Mouse (Mus musculus) cerebellum, adult 8-10 months (tissue): ENCODE measurements around the gene Tspan10.
"Not testable (repeated sequence)": the region's sequence is repeated elsewhere in the genome, so short reads cannot be mapped to it uniquely, and the experiment has no call there.

Source experiments
- DNase-seq: peaks from one replicate; pipeline ENCODE4 v3.0.0; 2022

Gene Tspan10

GRCm38 (mm10) chr11:120442344-120442743 lies at the start of gene Tspan10:
Gene Tspan10 (plus strand): TSS chr11:120442644.
- no peak for DNase-seq

DNA sequence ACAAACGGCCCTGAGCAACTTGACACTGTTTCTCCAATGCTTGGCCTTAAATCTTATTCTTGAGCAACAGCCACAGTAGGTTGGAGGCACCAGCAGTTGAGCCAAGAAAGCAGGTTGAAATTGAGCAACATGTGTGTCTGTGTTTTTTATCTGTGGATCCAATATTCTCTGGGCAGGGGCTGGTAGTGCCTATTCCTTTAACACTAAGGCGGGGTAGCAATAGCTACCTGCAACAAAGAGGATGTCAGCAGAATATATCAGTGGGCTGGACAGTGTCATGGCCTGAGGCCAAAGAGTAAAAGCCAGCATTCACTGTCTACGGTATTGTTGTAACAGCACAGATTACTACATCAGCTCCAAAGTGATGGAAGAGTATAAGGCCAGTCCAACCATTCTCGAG lies 46.8 kb upstream of the Tspan10 start:
- DNase-seq, result no peak

DNA sequence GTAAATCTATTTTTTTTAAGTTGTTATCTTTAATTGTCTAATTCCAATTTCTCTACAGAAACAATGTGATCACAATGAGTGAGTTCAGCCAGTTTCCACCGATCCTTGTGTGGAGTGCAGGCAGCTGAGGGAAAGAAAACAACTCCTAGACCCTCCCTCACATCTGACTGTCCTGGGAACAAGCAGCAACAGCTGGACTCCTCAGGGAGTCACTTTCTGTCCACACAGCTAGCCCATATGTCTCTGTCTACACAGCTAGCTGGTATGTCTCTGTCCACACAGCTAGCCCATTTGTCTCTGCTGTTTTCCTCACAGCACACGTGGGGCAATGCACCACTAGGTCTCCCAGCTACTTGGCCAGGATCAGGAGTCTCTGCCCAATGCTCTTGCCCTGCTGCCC lies 44.8 kb upstream of the Tspan10 start:
- DNase-seq, result no peak

- no peak for DNase-seq
Measured at GRCm38 (mm10) chr11:120399319-120399718, 43.1 kb upstream of the Tspan10 start.

DNA sequence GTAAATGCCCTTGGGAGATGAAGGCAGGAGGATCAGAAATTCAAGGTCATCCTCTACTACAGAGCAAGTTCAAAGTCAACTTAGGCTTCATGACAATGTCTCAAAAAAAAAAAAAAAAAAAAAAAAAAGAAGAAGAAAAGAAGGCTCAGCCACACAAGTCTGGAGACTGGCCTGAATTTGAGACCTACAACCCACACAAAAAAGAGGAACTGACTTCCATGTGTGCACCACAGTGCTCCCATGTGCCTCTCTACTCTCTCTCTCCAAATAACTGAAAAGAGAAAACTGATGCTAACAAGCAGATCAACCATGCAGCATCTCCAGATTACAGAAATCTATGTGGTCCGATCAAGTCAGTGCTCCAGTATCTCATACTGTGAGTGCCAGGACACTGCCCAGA lies 37.6 kb upstream of the Tspan10 start:
- no peak for DNase-seq

DNA sequence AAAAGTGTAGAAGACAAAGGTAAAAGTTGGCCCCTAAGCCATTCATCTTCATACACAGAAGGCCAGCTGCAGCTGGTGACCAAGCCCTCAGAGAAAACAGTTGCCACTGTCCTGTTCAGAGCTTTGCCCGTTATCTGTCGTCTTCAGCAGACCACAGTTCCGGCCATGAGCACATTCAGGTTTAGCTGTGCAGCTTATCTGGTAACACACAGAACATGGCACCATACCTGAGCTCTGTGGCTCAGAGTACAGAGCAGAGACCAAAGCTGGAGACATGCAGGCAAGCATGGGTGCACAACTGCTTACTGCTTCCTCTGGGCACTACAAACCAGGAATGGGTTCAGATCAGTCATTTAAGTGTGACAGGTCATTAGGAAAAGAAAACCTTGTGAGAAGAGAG lies 36.6 kb upstream of the Tspan10 start:
- DNase-seq, result no peak

DNA sequence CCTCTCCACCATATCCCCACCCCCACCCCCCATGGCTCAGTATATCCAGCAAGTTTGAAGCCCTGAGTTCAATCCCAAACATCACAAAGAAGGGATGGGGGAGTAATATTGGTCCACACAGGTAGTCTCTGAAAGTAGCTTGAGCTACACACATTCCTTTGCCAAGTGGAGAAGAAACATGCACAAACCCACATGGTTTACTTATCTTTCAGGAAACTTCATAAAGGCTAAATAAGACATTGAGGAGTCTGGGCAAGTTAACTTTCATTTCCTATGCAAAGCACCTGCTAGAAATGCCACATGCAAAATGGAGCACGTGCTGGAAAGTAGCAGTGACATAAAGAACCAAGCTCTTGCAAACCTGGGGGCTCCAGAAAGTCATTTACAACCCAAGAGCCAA lies 36.0 kb upstream of the Tspan10 start:
- no peak for DNase-seq

GRCm38 (mm10) chr11:120413621-120414020 lies 28.8 kb upstream of the Tspan10 start:
- not testable (repeated sequence) for DNase-seq

GRCm38 (mm10) chr11:120417852-120418251 lies 24.6 kb upstream of the Tspan10 start:
- no peak for DNase-seq

DNA sequence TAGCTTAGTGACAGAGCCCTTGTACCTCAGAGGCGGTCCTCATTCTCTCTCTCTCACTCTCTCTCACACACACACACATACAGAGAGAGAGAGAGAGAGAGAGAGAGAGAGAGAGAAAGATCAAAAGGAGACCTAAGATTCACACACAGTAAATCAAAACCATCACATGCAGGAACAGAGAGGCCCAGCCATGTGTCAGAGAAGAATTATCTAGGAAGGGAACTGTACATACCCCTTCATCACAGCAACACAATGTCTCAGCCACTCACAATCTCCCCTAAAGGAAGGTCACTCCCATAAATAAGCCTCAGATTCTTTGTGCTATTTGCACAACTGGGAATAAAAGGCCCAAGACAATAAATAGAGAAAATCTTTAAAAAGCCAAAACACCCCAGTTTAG lies 23.9 kb upstream of the Tspan10 start:
- no peak for DNase-seq

GRCm38 (mm10) chr11:120422651-120423568 lies 19.5 kb upstream of the Tspan10 start:
- no peak for DNase-seq

- DNase-seq, result peak; percentile 57
Measured at GRCm38 (mm10) chr11:120423569-120424295, 18.7 kb upstream of the Tspan10 start.

GRCm38 (mm10) chr11:120426727-120427126 lies 15.7 kb upstream of the Tspan10 start:
- DNase-seq, result no peak

DNA sequence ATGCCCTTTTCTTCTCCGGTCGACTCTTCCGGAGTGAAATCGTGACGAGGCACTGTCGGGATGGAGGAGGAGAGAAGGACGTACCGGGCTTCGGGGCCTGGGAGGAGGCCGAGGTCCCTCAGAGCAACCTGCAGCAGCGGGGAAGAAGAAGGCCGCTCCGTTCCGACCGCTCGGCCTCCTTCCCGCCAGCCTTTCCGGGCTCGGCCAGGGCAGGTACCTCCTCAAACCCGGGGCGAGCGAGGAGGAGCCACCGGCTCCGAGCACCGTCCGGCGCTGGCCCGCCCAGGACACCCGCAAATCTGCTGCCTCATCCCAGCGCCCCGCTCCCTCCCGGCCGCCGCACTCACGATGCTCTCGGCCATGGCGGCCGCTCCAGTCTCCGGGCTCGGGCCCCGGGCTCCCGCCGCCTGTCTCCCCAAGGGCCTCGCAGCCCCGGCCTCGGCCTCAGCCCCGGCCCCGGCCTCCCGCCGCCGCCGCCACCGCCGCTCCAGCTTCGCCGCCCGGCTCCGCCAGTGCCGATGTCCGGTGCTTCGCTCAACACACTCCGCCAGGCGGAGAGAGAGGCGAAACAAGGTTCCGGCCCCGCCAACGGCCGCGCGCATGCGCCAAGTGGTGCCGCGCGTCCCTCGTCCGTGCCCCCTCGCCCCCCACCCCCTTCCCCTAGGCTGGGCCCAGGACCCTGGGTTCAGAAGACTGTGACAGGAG lies 5.1 kb upstream of the Tspan10 start, which contains the start of gene Nploc4:
Gene Nploc4 (minus strand): TSS at position 557 of the 705 bp plus-strand sequence.
- peak; percentile 89 for DNase-seq

DNA sequence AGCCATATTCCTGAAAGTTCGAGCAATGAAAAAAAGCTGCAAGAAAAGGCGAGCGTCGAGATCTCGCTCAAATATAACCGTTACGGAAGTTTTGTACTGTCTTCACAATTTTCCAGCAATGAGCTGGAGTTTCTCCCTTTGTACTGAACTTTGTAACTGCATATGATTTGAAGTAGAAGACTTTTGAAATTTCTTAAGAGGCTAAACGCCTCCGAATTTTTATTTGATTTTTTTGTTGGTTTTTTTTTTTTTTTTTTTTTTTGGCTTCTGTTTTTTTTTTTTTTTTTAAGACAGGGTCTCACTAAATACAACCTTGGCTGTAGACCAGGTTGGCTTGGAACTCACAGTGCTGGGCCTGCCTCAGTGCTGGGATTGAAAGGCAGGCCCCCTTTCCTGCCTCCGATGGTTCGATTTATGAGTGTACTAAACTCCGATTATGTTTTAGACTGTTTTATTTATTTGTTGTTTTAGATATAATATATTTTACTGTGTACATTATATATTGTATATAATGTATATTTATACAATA lies 4.5 kb upstream of the Tspan10 start:
- DNase-seq, result no peak

- DNase-seq, result no peak
Measured at GRCm38 (mm10) chr11:120442765-120443280, 379 bp downstream of the Tspan10 start.

DNA sequence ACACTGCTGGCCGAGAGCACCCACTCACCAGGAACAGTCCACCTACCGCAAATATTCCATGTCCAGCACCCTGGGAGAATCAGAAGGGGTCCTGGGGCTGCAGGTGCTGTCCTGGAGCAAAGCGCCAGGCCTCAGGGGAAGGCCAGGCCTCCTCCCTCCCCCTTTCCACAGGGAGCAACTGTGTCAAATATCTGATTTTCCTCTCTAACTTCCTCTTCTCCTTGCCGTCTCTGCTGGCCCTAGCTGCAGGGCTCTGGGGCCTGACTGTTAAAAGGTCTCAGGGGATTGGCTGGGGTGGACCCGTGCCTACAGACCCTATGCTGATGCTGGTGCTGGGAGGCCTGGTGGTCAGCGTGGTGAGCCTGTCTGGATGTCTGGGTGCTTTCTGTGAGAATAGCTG lies 1.7 kb downstream of the Tspan10 start:
- DNase-seq, result no peak

DNA sequence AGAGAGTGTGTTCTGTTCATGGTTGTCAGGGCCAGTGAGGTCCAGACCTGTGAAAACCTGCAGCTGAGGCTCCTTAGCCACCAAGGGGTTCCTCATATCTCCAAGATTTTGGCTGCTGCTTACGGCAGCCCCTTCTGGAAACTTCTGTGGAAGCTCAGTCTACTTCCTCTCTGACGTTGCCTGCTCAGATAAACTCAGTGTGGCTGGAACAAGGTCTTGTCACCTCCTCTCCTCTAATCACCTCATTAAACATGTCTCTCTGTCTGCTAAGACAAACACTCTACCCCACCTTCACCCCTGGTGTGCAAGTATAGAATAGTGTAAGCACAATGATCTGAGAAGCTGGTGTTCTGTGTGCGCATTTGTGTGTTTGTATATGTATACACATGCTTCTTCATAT lies 3.0 kb downstream of the Tspan10 start:
- no peak for DNase-seq

- no peak for DNase-seq
Measured at GRCm38 (mm10) chr11:120447179-120447578, 4.7 kb downstream of the Tspan10 start.

GRCm38 (mm10) chr11:120452246-120452645 lies 9.8 kb downstream of the Tspan10 start:
- no peak for DNase-seq

GRCm38 (mm10) chr11:120453306-120453705 lies 10.9 kb downstream of the Tspan10 start, which contains the start of gene Pde6g:
Gene Pde6g (minus strand): TSS chr11:120453500.
- no peak for DNase-seq

GRCm38 (mm10) chr11:120454965-120455364 lies 12.5 kb downstream of the Tspan10 start:
- DNase-seq, result no peak

DNA sequence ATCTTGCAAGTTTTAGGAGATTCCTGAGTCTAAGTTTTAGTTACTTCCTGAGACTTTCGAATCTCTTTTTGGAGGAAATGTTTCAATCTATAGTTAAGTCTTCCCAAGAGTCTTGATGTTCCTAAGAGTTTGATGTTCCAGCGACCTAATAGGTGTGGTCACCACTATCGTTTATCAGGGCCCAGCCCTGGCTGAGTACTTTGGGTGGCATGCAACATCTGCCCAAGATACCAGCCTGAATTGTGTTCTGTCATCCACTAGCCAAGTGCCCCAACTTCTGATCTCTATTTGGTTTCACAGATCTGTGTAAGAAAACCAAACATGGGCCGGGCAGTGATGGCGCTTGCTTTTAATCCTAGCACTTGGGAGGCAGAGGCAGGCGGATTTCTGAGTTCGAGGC lies 13.0 kb downstream of the Tspan10 start:
- DNase-seq, result no peak
